Mouse (Mus musculus) thymus, adult 2 months (tissue): ENCODE data around the gene Nup205.

Source experiments
- CTCF ChIP-seq: fragments of 200-500 bp; IDR thresholded peaks from 2 replicates; pipeline ENCODE4 v1.5.1; 2012; ENCODE audit warnings: mild to moderate bottlenecking, control low read depth, low read length, moderate library complexity, borderline replicate concordance; ENCODE audit not compliant: control insufficient read depth, poor library complexity, insufficient read depth; ENCODE audit errors: extremely low read depth
- POLR2A ChIP-seq: fragments of 200-500 bp; IDR thresholded peaks from 2 replicates; pipeline ENCODE4 v1.6.1; 2012; ENCODE audit warnings: mild to moderate bottlenecking, low read length, control low read depth, moderate library complexity; ENCODE audit not compliant: control insufficient read depth, poor library complexity, insufficient read depth; ENCODE audit errors: extremely low read depth

- TF ChIP-seq CTCF: peak; percentile 90
- TF ChIP-seq POLR2A: peak; percentile 82
These were observed 75.5 kb downstream of the Nup205 start for GRCm38 (mm10) chr6:35252477-35253346.
